Mouse (Mus musculus) CD4-positive, CD25-positive, alpha-beta regulatory T cell, adult 4 months (primary cell): ENCODE measurements around the gene Limd2. TPM values are rescaled to one million over a fixed set of nuclear protein-coding genes. Genes with fewer than 3 reads are reported as not detected.
A peak's percentile ranks its signal among the peaks of the same experiment; 100 is the strongest.
"Not testable (repeated sequence)": the region's sequence is repeated elsewhere in the genome, so short reads cannot be mapped to it uniquely, and the experiment has no call there.

Experiments used
- ATAC-seq: one replicate; pipeline ENCODE4 v1.8.0; 2017
- polyA plus RNA-seq, 2 experiments: library from polyadenylated mRNA; unstranded; fragments of 100-300 nt; shearing (Covaris generic); gene quantifications; one replicate each; pipeline ENCODE4 v1.2.1; 2017

Limd2 gene
- 100 to 1,000 TPM; 597 to 715 TPM for polyA plus RNA-seq

GRCm38 (mm10) chr11:106160841-106161721 lies at the start of gene Limd2, which contains the start of gene Gm10840:
Gene Limd2 (minus strand): TSS chr11:106160860.
Gene Gm10840 (plus strand): TSS chr11:106160850.
- peak; percentile 25 for ATAC-seq

- ATAC-seq, result peak; percentile 70
Measured at GRCm38 (mm10) chr11:106202123-106202465, 41.4 kb upstream of the Limd2 start, which contains the start of gene Strada. Gene Strada (minus strand): TSS chr11:106202168.

- peak; percentile 58 for ATAC-seq
Measured at GRCm38 (mm10) chr11:106201337-106202122, 40.9 kb upstream of the Limd2 start.

GRCm38 (mm10) chr11:106200756-106201155 lies 40.1 kb upstream of the Limd2 start:
- peak; percentile 50 for ATAC-seq

GRCm38 (mm10) chr11:106199997-106200396 lies 39.3 kb upstream of the Limd2 start:
- not testable (repeated sequence) for ATAC-seq

- ATAC-seq, result no peak
Measured at GRCm38 (mm10) chr11:106198277-106198676, 37.6 kb upstream of the Limd2 start.

GRCm38 (mm10) chr11:106195341-106195740 lies 34.7 kb upstream of the Limd2 start:
- ATAC-seq, result no peak

- ATAC-seq, result no peak
Measured at GRCm38 (mm10) chr11:106194891-106195290, 34.2 kb upstream of the Limd2 start.

GRCm38 (mm10) chr11:106194155-106194541 lies 33.5 kb upstream of the Limd2 start:
- ATAC-seq, result no peak

GRCm38 (mm10) chr11:106193371-106194154 lies 32.9 kb upstream of the Limd2 start:
- ATAC-seq, result peak; percentile 90

- peak; percentile 30 for ATAC-seq
Measured at GRCm38 (mm10) chr11:106192657-106193370, 32.2 kb upstream of the Limd2 start.

- ATAC-seq, result no peak
Measured at GRCm38 (mm10) chr11:106192241-106192640, 31.6 kb upstream of the Limd2 start.

- ATAC-seq, result no peak
Measured at GRCm38 (mm10) chr11:106191716-106192115, 31.1 kb upstream of the Limd2 start.

GRCm38 (mm10) chr11:106187326-106187725 lies 26.7 kb upstream of the Limd2 start:
- no peak for ATAC-seq

- no peak for ATAC-seq
Measured at GRCm38 (mm10) chr11:106180449-106180801, 19.8 kb upstream of the Limd2 start.

- ATAC-seq, result no peak
Measured at GRCm38 (mm10) chr11:106179711-106180448, 19.2 kb upstream of the Limd2 start.

GRCm38 (mm10) chr11:106178036-106178782 lies 17.5 kb upstream of the Limd2 start:
- ATAC-seq, result no peak

GRCm38 (mm10) chr11:106176372-106176771 lies 15.7 kb upstream of the Limd2 start:
- ATAC-seq, result no peak

GRCm38 (mm10) chr11:106175081-106175480 lies 14.4 kb upstream of the Limd2 start:
- ATAC-seq, result no peak

GRCm38 (mm10) chr11:106174372-106174771 lies 13.7 kb upstream of the Limd2 start:
- no peak for ATAC-seq

GRCm38 (mm10) chr11:106173228-106173627 lies 12.6 kb upstream of the Limd2 start:
- ATAC-seq, result no peak
